Mouse (Mus musculus): ENCODE results near the gene A930018P22Rik. TPM values are rescaled to one million over a fixed set of nuclear protein-coding genes. Genes with fewer than 3 reads are reported as not detected.

The A930018P22Rik gene
- polyA plus RNA-seq, 1 experiment from 2014 or later, result not detected

Other genes starting within 250 kb of the A930018P22Rik start
- gene Lmo2, start 164.8 kb upstream of the A930018P22Rik start, polyA plus RNA-seq (2014; fragmentation: Nextera tagmentation; extraction: Ambion mirVana), result 16.3 and 17.6 TPM in 2 replicates
- 49.6 and 53.4 TPM in 2 replicates for gene Fbxo3, start 95.0 kb upstream of the A930018P22Rik start, polyA plus RNA-seq (2014; fragmentation: Nextera tagmentation; extraction: Ambion mirVana)
- 1.9 and 2.1 TPM in 2 replicates for gene 4931422A03Rik, start 94.4 kb upstream of the A930018P22Rik start, polyA plus RNA-seq (2014; fragmentation: Nextera tagmentation; extraction: Ambion mirVana)
- gene Gm10912, start 56.9 kb upstream of the A930018P22Rik start, polyA plus RNA-seq (2014; fragmentation: Nextera tagmentation; extraction: Ambion mirVana), result 0.11 TPM in 1 of 2 replicates, not detected in the other
- not detected in 2 replicates for gene Gm10799, start 54.2 kb upstream of the A930018P22Rik start, polyA plus RNA-seq (2014; fragmentation: Nextera tagmentation; extraction: Ambion mirVana)
- 3.8 and 5.1 TPM in 2 replicates for gene Cd59b, start 52.9 kb upstream of the A930018P22Rik start, polyA plus RNA-seq (2014; fragmentation: Nextera tagmentation; extraction: Ambion mirVana)
- 27.1 and 28.9 TPM in 2 replicates for gene Cd59a, start 27.0 kb upstream of the A930018P22Rik start, polyA plus RNA-seq (2014; fragmentation: Nextera tagmentation; extraction: Ambion mirVana)